Mouse (Mus musculus): ENCODE measurements around the gene Bag2. TPM values are rescaled to one million over a fixed set of nuclear protein-coding genes. Genes with fewer than 3 reads are reported as not detected.
"Not testable (repeated sequence)": the region's sequence is repeated elsewhere in the genome, so short reads cannot be mapped to it uniquely, and the experiment has no call there.

The Bag2 gene
- polyA plus RNA-seq, 2 experiments = 30.2 to 45.4 TPM

DNA sequence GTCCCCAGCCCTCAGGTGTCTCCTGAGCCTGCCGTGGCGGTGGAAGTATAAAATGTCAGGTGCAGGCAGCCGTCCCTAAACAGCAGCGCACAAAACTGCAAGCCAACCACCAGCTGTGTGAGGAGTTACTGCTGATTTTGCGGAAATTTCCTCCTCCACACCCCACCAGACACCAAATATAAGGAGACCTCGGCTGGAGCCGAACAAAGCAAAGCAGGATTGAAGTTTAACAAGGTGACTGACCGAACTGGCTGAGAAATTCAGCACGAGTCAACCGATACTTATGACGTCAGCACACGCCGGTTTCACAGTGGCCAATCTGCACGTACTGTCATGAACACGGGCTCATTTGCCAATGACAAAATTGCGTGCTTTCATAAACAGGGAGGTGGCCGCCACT, 3.5 kb downstream of the Bag2 start:
- WGBS (ENCODE audit: insufficient replicate concordance) = 90% methylated on average over 17 of the region's 17 CpGs
- Histone ChIP-seq H3K4me2 (ENCODE audit: low read depth) (no peak overlapping the region), H3K36me3 (replicated peaks; ENCODE audit: control insufficient read depth, insufficient read depth, low read depth) (peaks cover 3% of the 10 kb centered on the region; the same call in 1 of the 2 replicates), H3K27me3 (ENCODE audit: control insufficient read depth, insufficient read depth, low read length) (no peaks in the 10 kb centered on the region), H3K4me1 (replicated peaks; ENCODE audit: control insufficient read depth in 2 of 2, insufficient read depth in 2 of 2, low read length in 1 of 2) (peaks cover 34 to 38% of the 10 kb centered on the region in 2 experiments), H3K27ac (no peak overlapping the region; the same call in 1 of the 2 replicates), H3K4me3 (ENCODE audit: insufficient read depth in 1 of 2, low read depth in 2 of 2, low read length in 2 of 2) (no peak overlapping the region), H3K9ac (replicated peaks) (no peak overlapping the region), H3K9me3 (ENCODE audit: control insufficient read depth, low read length) (no peaks in the 10 kb centered on the region)
- ATAC-seq (ENCODE audit: insufficient read depth) = no peak
- TF ChIP-seq EP300 (IDR thresholded peaks at IDR 0.05; ENCODE audit: low read depth) (no peak), CTCF (IDR thresholded peaks at IDR 0.05; ENCODE audit: low read depth) (no peak)
- no peak for DNase-seq (ENCODE audit: low read depth in 3 of 3, low spot score in 3 of 3)

DNA sequence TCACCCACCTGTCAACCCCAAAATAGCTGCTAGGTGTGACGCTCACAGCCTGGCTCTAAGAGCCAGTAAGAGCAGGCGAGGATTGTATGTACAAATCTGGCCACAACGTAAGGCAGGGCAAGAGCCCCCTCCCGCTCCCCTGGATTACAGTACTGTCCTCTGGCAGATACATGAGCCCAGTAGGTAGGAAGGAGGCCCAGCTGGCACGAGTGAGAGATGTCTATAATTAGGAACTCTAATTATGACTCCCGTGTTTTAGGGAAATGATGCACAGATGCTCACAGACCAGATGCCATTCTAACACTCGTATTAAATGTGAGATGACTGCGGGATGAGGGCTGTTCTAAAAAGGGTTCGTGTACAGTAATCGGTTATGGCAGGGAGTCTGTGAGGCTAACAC, 6.3 kb downstream of the Bag2 start:
- H3K4me3 ChIP-seq (ENCODE audit: insufficient read depth in 1 of 2, low read depth in 2 of 2, low read length in 2 of 2) = no peak overlapping the region
- no peaks in the 10 kb centered on the region for H3K9me3 ChIP-seq (ENCODE audit: control insufficient read depth, low read length)
- ATAC-seq (ENCODE audit: insufficient read depth) (no peak), DNase-seq (ENCODE audit: low read depth in 3 of 3, low spot score in 3 of 3) (no peak)
- WGBS (ENCODE audit: insufficient replicate concordance) = 82% methylated on average over 10 of the region's 10 CpGs
- H3K27me3 ChIP-seq (ENCODE audit: control insufficient read depth, insufficient read depth, low read length) = no peaks in the 10 kb centered on the region
- peaks cover 20 to 22% of the 10 kb centered on the region in 2 experiments for H3K4me1 ChIP-seq (replicated peaks; ENCODE audit: control insufficient read depth in 2 of 2, insufficient read depth in 2 of 2, low read length in 1 of 2)
- H3K36me3 ChIP-seq (replicated peaks; ENCODE audit: control insufficient read depth, insufficient read depth, low read depth) = peaks cover 12% of the 10 kb centered on the region
- H3K4me2 ChIP-seq (ENCODE audit: low read depth) = no peak overlapping the region
- no peak overlapping the region for H3K27ac ChIP-seq
- no peak overlapping the region for H3K9ac ChIP-seq (replicated peaks)
- TF ChIP-seq CTCF (IDR thresholded peaks at IDR 0.05; ENCODE audit: low read depth) = no peak
- TF ChIP-seq EP300 (IDR thresholded peaks at IDR 0.05; ENCODE audit: low read depth) = no peak

DNA sequence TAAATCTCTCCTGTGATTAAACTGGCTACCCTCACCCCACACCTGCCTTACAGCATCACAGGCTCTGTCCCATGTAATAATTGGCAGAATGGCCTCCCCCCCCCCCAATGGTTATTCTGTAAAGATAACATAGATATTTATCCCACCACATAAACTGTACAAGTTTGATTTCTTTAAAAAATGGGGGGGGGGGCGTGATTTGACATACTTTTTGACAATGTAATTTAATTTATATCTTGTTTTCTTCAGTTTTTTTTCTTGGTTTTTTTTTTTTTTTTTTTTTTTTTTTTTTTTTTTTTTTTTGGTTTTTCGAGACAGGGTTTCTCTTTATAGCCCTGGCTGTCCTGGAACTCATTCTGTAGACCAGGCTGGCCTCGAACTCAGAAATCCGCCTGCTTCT, 7.9 kb downstream of the Bag2 start:
- 80% methylated on average over 4 of the region's 4 CpGs for WGBS (ENCODE audit: insufficient replicate concordance)
- H3K4me3 ChIP-seq (ENCODE audit: insufficient read depth in 1 of 2, low read depth in 2 of 2, low read length in 2 of 2); DNase-seq (ENCODE audit: low read depth in 3 of 3, low spot score in 3 of 3); ATAC-seq (ENCODE audit: insufficient read depth); H3K27ac ChIP-seq; H3K9me3 ChIP-seq (ENCODE audit: control insufficient read depth, low read length); H3K9ac ChIP-seq (replicated peaks); H3K4me2 ChIP-seq (ENCODE audit: low read depth); H3K27me3 ChIP-seq (ENCODE audit: control insufficient read depth, insufficient read depth, low read length): not testable (repeated sequence)
- Histone ChIP-seq H3K4me1 (replicated peaks; ENCODE audit: control insufficient read depth in 2 of 2, insufficient read depth in 2 of 2, low read length in 1 of 2) (peaks cover 9 to 10% of the 10 kb centered on the region in 2 experiments), H3K36me3 (replicated peaks; ENCODE audit: control insufficient read depth, insufficient read depth, low read depth) (peaks cover 16% of the 10 kb centered on the region)

DNA sequence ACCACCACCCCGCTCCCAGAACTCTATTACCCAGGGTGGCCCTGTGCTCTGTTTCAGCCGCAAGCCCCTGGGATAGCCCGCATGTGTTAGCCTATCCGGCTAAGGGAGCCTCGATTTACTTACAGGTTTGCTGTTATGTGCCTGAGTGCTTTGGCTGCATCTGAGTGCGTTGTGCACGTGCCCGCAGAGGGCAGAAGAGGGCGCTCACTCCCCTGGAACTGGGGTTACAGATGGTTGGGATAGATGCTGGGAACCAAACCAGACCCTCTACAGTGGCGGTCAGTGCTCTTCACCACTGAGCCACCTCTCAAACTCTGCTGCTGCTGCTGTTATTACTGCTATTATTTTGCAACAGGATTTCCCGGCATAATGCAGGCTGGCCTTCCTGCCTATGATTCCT, 8.5 kb downstream of the Bag2 start:
- no peak for DNase-seq (ENCODE audit: low read depth in 3 of 3, low spot score in 3 of 3)
- Histone ChIP-seq H3K4me2 (ENCODE audit: low read depth) (no peak overlapping the region), H3K27ac (no peak overlapping the region), H3K4me1 (replicated peaks; ENCODE audit: control insufficient read depth in 2 of 2, insufficient read depth in 2 of 2, low read length in 1 of 2) (peaks cover 3 to 4% of the 10 kb centered on the region in 2 experiments), H3K9me3 (ENCODE audit: control insufficient read depth, low read length) (no peaks in the 10 kb centered on the region), H3K36me3 (replicated peaks; ENCODE audit: control insufficient read depth, insufficient read depth, low read depth) (peaks cover 16% of the 10 kb centered on the region), H3K27me3 (ENCODE audit: control insufficient read depth, insufficient read depth, low read length) (no peaks in the 10 kb centered on the region), H3K9ac (replicated peaks) (no peak overlapping the region), H3K4me3 (ENCODE audit: insufficient read depth in 1 of 2, low read depth in 2 of 2, low read length in 2 of 2) (no peak overlapping the region)
- 87% methylated on average over 11 of the region's 11 CpGs for WGBS (ENCODE audit: insufficient replicate concordance)
- TF ChIP-seq EP300 (IDR thresholded peaks at IDR 0.05; ENCODE audit: low read depth) (no peak), CTCF (IDR thresholded peaks at IDR 0.05; ENCODE audit: low read depth) (peak; percentile 31; the same call in 1 of the 2 replicates)
- no peak for ATAC-seq (ENCODE audit: insufficient read depth)

DNA sequence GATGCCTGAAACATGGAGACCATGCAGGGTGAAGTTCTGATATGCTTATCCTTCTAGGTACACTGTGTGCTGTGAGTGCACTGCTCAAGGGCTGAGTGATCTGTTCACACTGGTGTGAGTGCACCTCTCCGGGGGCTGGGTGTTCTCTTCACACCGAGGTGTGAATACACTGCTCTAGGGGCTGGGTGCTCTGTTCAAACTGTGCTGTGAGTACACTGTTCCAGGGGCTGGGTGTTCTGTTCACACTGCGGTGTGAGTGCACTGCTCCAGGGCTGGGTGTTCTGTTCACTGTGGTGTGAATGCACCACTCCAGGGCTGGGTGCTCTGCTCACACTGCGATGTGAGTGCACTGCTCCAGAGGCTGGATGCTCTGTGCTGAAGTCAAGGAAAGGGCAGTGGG, 11.7 kb downstream of the Bag2 start:
- H3K9ac ChIP-seq (replicated peaks) = no peak overlapping the region
- no peak overlapping the region for H3K4me2 ChIP-seq (ENCODE audit: low read depth)
- no peak for TF ChIP-seq EP300 (IDR thresholded peaks at IDR 0.05; ENCODE audit: low read depth)
- no peak for TF ChIP-seq CTCF (IDR thresholded peaks at IDR 0.05; ENCODE audit: low read depth)
- no peak overlapping the region for H3K27ac ChIP-seq
- H3K9me3 ChIP-seq (ENCODE audit: control insufficient read depth, low read length) = no peaks in the 10 kb centered on the region
- no peak overlapping the region for H3K4me3 ChIP-seq (ENCODE audit: insufficient read depth in 1 of 2, low read depth in 2 of 2, low read length in 2 of 2)
- WGBS (ENCODE audit: insufficient replicate concordance) = 88% methylated on average over 4 of the region's 4 CpGs
- DNase-seq (ENCODE audit: low read depth in 3 of 3, low spot score in 3 of 3) (no peak), ATAC-seq (ENCODE audit: insufficient read depth) (no peak)
- no peaks in the 10 kb centered on the region for H3K4me1 ChIP-seq (replicated peaks; ENCODE audit: control insufficient read depth in 2 of 2, insufficient read depth in 2 of 2, low read length in 1 of 2)
- H3K36me3 ChIP-seq (replicated peaks; ENCODE audit: control insufficient read depth, insufficient read depth, low read depth) = peaks cover 13% of the 10 kb centered on the region
- H3K27me3 ChIP-seq (ENCODE audit: control insufficient read depth, insufficient read depth, low read length) = no peaks in the 10 kb centered on the region

DNA sequence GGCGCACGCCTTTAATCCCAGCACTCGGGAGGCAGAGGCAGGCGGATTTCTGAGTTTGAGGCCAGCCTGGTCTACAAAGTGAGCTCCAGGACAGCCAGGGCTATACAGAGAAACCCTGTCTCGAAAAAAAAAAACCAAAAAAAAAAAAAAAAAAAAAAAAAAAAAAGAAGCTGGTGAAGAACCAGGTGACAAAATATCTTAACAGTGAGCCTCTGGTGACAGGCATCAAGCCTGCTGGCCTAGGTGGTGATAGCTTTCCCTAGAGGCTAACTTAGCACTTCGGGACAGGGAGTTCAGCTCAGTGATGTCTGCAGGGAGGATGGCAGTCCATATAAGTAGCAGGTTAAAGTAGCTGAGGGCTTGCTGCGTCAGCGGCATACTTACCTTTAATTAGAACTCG, 12.8 kb downstream of the Bag2 start:
- not testable (repeated sequence) for H3K27ac ChIP-seq; H3K9me3 ChIP-seq (ENCODE audit: control insufficient read depth, low read length); H3K4me2 ChIP-seq (ENCODE audit: low read depth); H3K9ac ChIP-seq (replicated peaks); H3K27me3 ChIP-seq (ENCODE audit: control insufficient read depth, insufficient read depth, low read length); H3K4me1 ChIP-seq (replicated peaks; ENCODE audit: control insufficient read depth in 2 of 2, insufficient read depth in 2 of 2, low read length in 1 of 2); ATAC-seq (ENCODE audit: insufficient read depth); H3K4me3 ChIP-seq (ENCODE audit: insufficient read depth in 1 of 2, low read depth in 2 of 2, low read length in 2 of 2); DNase-seq (ENCODE audit: low read depth in 3 of 3, low spot score in 3 of 3)
- 86% methylated on average over 8 of the region's 9 CpGs for WGBS (ENCODE audit: insufficient replicate concordance)
- peaks cover 13% of the 10 kb centered on the region for H3K36me3 ChIP-seq (replicated peaks; ENCODE audit: control insufficient read depth, insufficient read depth, low read depth)
